Mouse (Mus musculus) heart, postnatal 14 days (tissue): ENCODE results near the gene Cyp2t4. TPM values are rescaled to one million over a fixed set of nuclear protein-coding genes. Genes with fewer than 3 reads are reported as not detected.

Source experiments
- DNase-seq, 2 experiments: peaks; one replicate each; pipeline ENCODE4 v3.0.0; 2021 to 2022
- intact Hi-C: fragments of 180-260 bp; cut with DNase I; formaldehyde crosslinking; loops from one replicate; pipeline ENCODE4 v1.15.1; 2025
- total RNA-seq, 2 experiments: library from RNA; stranded (reverse); gene quantifications; 2 replicates each; pipeline ENCODE4 v1.2.3; 2021

The Cyp2t4 gene
- total RNA-seq, 2 experiments from 2014 or later, result not detected

DNA sequence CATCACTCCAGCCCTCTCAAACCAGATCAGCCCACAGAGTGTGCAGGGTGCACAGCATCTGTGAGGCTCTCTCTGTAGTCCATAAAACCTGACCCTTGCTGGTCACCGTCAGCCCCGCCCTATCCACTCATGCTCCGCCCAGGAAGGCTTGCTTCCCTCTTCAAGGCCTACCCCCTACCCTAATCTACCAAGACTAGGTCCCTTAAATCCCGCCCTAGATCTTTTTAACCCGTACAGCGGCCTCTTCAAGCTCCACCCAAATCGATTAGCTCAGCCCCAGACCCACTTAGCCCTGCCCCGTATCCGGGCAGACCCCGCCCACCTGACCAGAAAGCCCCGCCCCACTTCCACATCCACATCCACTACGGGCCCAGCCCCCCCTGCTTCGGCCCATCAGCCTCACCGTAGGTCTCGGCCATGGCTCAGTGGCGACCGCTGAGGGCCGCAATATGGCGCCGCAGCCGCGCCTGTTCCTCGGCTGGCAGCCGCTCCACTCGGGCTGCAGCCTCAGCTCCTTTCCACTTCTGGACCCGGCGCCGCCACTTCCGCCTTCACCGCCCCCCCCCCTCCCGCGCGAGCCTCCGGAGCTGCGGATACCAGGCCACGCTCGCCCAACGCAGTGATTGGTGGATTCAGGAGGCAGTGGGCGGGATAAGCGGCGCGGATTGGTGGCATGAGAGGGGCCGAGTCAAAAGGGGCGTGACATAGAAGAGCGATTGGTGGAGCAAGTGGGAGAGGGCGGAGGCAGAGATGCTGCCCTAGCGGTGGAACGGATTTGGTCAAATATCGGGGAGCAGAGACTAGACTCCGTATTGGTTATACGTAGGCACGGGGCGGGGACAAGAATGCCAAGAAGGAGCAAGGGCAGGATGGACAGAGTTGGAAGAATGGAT lies 25.1 kb downstream of the Cyp2t4 start, which contains the start of gene Rab4b:
Gene Rab4b (minus strand): TSS at position 573 of the 893 bp plus-strand sequence.
- intact Hi-C loops, result loop anchor here (1.0 to 2.0 kb wide), 2 partner anchors 11 to 16 kb away; no protein-coding TSS in a partner anchor
- DNase-seq, result peak; percentile 98

- DNase-seq, result no peak
- intact Hi-C loops, result loop anchor here (1.0 to 2.0 kb wide), 2 partner anchors 12 to 17 kb away; no protein-coding TSS in a partner anchor
Observed at GRCm38 (mm10) chr7:27179217-27179918, 25.9 kb downstream of the Cyp2t4 start.

- intact Hi-C loops, result no loop called here
Observed at GRCm38 (mm10) chr7:27180036-27180435, 26.5 kb downstream of the Cyp2t4 start.

GRCm38 (mm10) chr7:27180837-27181695 lies 27.6 kb downstream of the Cyp2t4 start, which contains the start of the genes Gm21983 and Mia:
Gene Gm21983, minus strand, starts transcription at chr7:27181086.
Gene Mia, minus strand, starts transcription at chr7:27181157.
- no peak for DNase-seq
- intact Hi-C loops, result no loop called here

More at GRCm38 (mm10) chr7:27180036-27180435, 26.5 kb downstream of the Cyp2t4 start:
- peak; percentile 70 to 71 for DNase-seq

DNA sequence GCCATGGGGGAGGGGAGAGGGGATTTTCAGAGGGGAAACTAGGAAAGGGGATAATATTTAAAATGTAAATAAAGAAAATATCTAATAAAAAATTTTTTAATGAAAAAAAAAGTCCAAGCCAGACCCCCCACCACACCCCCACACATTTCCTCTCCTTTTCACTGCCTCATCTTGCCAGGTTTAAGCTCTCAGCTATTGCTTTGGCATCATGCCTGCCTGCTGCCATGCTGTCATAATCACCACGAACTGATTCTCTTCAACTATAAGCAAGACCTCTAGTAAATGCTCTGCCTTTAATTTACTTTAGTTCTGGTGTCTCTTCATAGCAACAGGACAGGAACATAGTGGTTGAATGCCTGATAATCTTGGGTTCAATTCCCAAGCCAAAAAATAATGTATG lies 29.0 kb downstream of the Cyp2t4 start:
- DNase-seq, result no peak
- intact Hi-C loops, result no loop called here

DNA sequence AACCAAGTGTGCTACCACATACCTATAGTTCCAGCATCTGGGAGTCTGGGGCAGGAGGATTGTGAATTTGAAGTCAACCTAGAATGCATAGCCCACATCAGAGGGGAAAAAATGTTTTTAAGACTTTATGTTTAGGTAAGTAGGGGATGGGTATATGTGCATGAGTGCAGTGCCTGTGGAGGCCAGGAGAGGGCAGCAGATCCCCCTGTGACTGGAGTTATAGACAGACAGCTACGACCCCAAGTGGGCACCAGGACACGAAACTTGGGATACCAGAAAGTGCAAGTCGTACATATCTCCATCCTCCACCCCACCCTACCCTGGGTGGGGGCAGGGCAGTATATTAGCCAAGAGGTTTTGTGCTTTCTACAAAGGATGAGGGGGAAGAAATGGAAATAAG lies 31.4 kb downstream of the Cyp2t4 start:
- intact Hi-C loops, result no loop called here
- DNase-seq, result no peak

- intact Hi-C loops, result no loop called here
- no peak for DNase-seq
Observed at GRCm38 (mm10) chr7:27185986-27186385, 32.5 kb downstream of the Cyp2t4 start.

- DNase-seq, result no peak
- intact Hi-C loops, result no loop called here
Observed at GRCm38 (mm10) chr7:27189271-27189931, 35.9 kb downstream of the Cyp2t4 start.

GRCm38 (mm10) chr7:27192434-27192833 lies 38.9 kb downstream of the Cyp2t4 start:
- no peak for DNase-seq
- intact Hi-C loops, result no loop called here

- DNase-seq, result no peak
- intact Hi-C loops, result no loop called here
Observed at GRCm38 (mm10) chr7:27193731-27194130, 40.2 kb downstream of the Cyp2t4 start.

GRCm38 (mm10) chr7:27195681-27196611 lies 42.4 kb downstream of the Cyp2t4 start, which contains the start of the genes BC024978 and Snrpa:
Gene BC024978, plus strand, starts transcription at chr7:27195781.
Gene Snrpa, minus strand, starts transcription at chr7:27196271.
- intact Hi-C loops, result loop anchor here (5.0 kb wide), 1 partner anchor 34 kb away; no protein-coding TSS in a partner anchor
- DNase-seq, result peak; percentile 92

DNA sequence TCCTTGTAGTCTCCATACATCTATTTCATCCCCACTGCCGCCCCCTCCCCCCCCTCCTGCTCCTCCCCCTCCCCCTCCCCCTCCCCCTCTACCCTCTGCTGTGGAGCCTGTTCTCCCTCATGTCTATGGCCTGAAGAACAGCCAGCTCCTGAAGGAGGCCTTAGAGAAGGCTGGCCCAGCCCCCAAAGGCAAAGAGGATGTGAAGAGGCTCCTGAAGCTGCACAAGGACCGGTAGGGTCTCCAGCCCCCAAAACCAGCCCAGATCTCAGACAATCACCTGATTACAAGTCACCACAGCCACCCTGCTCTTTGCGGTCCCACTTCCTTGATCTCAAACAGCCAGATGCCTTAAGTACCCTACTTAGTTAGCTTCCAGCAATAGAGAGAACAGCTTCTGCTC lies 43.6 kb downstream of the Cyp2t4 start:
- intact Hi-C loops, result loop anchor here (5.0 kb wide), 1 partner anchor 35 kb away; no protein-coding TSS in a partner anchor
- no peak for DNase-seq

GRCm38 (mm10) chr7:27197634-27198033 lies 44.1 kb downstream of the Cyp2t4 start:
- DNase-seq, result no peak
- intact Hi-C loops, result loop anchor here (5.0 kb wide), 1 partner anchor 35 kb away; no protein-coding TSS in a partner anchor

DNA sequence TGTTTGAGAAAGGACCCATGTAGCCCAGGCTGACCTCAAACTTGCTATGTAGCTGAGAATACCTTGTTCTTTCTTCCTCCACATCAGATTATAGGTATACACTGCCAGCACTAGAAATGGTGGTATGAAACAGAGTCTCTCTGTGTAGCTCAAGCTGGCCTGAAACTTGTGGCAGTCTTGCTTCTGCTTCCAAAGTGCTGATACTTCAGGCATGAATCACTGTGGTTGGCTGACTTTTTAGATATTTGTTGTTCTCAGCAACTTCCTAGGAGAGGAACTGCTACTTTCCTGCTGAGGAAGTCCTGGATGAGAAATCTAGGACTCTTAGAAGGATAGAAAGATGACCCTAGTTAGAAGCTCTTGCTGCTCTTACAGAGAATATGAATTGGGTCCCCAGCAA lies 44.8 kb downstream of the Cyp2t4 start:
- intact Hi-C loops, result loop anchor here (5.0 kb wide), 1 partner anchor 36 kb away; no protein-coding TSS in a partner anchor
- no peak for DNase-seq

DNA sequence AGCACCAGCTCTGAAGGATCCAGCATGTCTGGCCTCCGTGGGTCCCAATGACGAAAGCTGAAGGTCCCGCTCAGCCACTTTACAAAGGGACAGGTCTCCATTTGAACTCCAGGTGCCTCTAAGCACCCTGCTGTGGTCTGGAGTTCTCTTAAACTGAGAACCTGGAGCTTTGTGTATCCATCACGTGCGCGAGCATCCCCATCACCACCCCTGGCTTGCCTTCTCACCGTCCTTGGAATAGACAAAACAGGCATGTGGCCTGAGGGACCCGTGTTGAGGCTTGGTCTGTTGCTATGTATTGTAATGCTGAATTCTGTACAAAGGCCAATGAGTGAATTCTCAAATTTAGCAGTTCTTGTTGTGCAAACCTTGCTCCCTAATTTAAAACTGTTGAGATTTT lies 45.3 kb downstream of the Cyp2t4 start:
- intact Hi-C loops, result loop anchor here (5.0 kb wide), 1 partner anchor 36 kb away; no protein-coding TSS in a partner anchor
- DNase-seq, result no peak

- intact Hi-C loops, result no loop called here
- no peak for DNase-seq
Observed at GRCm38 (mm10) chr7:27203730-27204449, 50.4 kb downstream of the Cyp2t4 start.
